Comparison of ENCODE assay signal across 9 mouse cellular contexts in genomic region chr5:123301780-123302521, GRCm38 (mm10). TPM values are rescaled to one million over a fixed set of nuclear protein-coding genes. Genes with fewer than 3 reads are reported as not detected.
A peak's percentile ranks its signal among the peaks of the same experiment; 100 is the strongest.
DNase-seq lines count a peak whose midpoint lies in the region; ATAC-seq lines count a peak whose summit lies in the region.
"Had no signal": no experiment of that assay in that cellular context is flagged by ENCODE, and none has a peak within 500 bp of the region (broad histone marks: within the 10 kb centered on the region; RNA-seq: fewer than 3 reads in every experiment).

No protein-coding gene starts in this region.

- H3K4me3 ChIP-seq in neural tube, embryonic 15.5 days (replicated peaks): no peak overlapping the region

- H3K36me3 ChIP-seq in neural tube, embryonic 15.5 days: no peaks in the 10 kb centered on the region

- no peak overlapping the region for H3K9ac ChIP-seq in neural tube, embryonic 15.5 days (replicated peaks)

- WGBS in neural tube, embryonic 15.5 days: 15% methylated on average over 20 of the region's 20 CpGs

- H3K27me3 ChIP-seq in neural tube, embryonic 15.5 days (replicated peaks): no peaks in the 10 kb centered on the region; the same call in 1 of the 2 replicates

- intact Hi-C loops in heart, postnatal 10 days (cut with DNase I): no loop called here

- no peak overlapping the region for H3K4me2 ChIP-seq in neural tube, embryonic 15.5 days

- DNase-seq in neural tube, embryonic 10.5 days (ENCODE audit: extremely low spot score, low spot score): peak; percentile 61
- DNase-seq in embryo, embryonic 9.5 days (ENCODE audit: extremely low spot score): peak; percentile 69
- DNase-seq in heart, postnatal 10 days: peak; percentile 72 to 76
- DNase-seq in thymus, postnatal 14 days: no peak
- no peak for DNase-seq in thymus, adult 18-20 months
- DNase-seq in adrenal gland, adult 2 months: no peak
- DNase-seq: lung, adult 18-20 months had no signal

- no peak for ATAC-seq in neural tube, embryonic 15.5 days (ENCODE audit: low FRiP score)
- ATAC-seq: Patski had no signal

- H3K9me3 ChIP-seq in neural tube, embryonic 15.5 days (replicated peaks): no peaks in the 10 kb centered on the region

- no peak overlapping the region for H3K27ac ChIP-seq in neural tube, embryonic 15.5 days (replicated peaks)

- peaks cover 24% of the 10 kb centered on the region for H3K4me1 ChIP-seq in neural tube, embryonic 15.5 days

RNA-seq across cellular contexts. Expression of gene Bcl7a, which starts 41.7 kb away (rescaled TPM):
- polyA plus RNA-seq in neural tube, embryonic 15.5 days (2015; fragmentation: Nextera tagmentation; extraction: Ambion mirVana): 30.2 and 31.0 TPM in 2 replicates
- total RNA-seq in heart, postnatal 10 days (2021): 10 to 100 TPM; 11.9 to 14.2 TPM
- 10 to 100 TPM in 1 of 2 experiments, 1 to 10 TPM in 1; 6.1 to 11.2 TPM for total RNA-seq in adrenal gland, adult 2 months (2021)
- 5.2 and 6.1 TPM in 2 replicates for polyA plus RNA-seq in adrenal gland, adult 2 months (2012; rRNA removed)

RNA-seq across cellular contexts. Expression of gene Wdr66, which starts 50.0 kb away (rescaled TPM):
- polyA plus RNA-seq in neural tube, embryonic 15.5 days (2015; fragmentation: Nextera tagmentation; extraction: Ambion mirVana): 1.1 and 1.2 TPM in 2 replicates
- 1 to 10 TPM; 1.5 to 1.7 TPM for total RNA-seq in heart, postnatal 10 days (2021)
- total RNA-seq in adrenal gland, adult 2 months (2021): 1 to 10 TPM; 1.0 to 1.2 TPM
- 0.56 and 0.79 TPM in 2 replicates for polyA plus RNA-seq in adrenal gland, adult 2 months (2012; rRNA removed)

Comparison
In these comparisons a context has a peak if more than half of its experiments do, and no peak if none do; other contexts are left out.
1. DNase-seq: peak in neural tube, embryonic 10.5 days (single experiment), embryo, embryonic 9.5 days (single experiment) and heart, postnatal 10 days (2 of 2); none in thymus, postnatal 14 days (single experiment), thymus, adult 18-20 months (0 of 2) and adrenal gland, adult 2 months (single experiment).